Mouse (Mus musculus) left cerebral cortex, postnatal 25 days (tissue): ENCODE data around the gene Fgd4. TPM values are rescaled to one million over a fixed set of nuclear protein-coding genes. Genes with fewer than 3 reads are reported as not detected.

Experiments
- DNase-seq, 2 experiments: peaks; one replicate each; pipeline ENCODE4 v3.0.0; 2022; ENCODE audit warnings: low spot score in 2 of 2, mixed read lengths in 1 of 2
- intact Hi-C: fragments of 180-260 bp; cut with DNase I; formaldehyde crosslinking; loops from one replicate; pipeline ENCODE4 v1.15.1; 2025
- total RNA-seq, 2 experiments: library from RNA; stranded (reverse); gene quantifications; 2 replicates each; pipeline ENCODE4 v1.2.3; 2021

The Fgd4 gene
- total RNA-seq, result 10 to 100 TPM; 34.4 to 38.2 TPM

GRCm38 (mm10) chr16:16600461-16600860 is at the start of gene Fgd4:
Gene Fgd4 (minus strand): TSS chr16:16600549.
- intact Hi-C loops, result no loop called here
- DNase-seq, result no peak

- intact Hi-C loops, result no loop called here
- no peak for DNase-seq
These were observed 44.8 kb upstream of the Fgd4 start for GRCm38 (mm10) chr16:16645148-16645547.

- DNase-seq, result no peak
These were observed 33.4 kb upstream of the Fgd4 start for GRCm38 (mm10) chr16:16633730-16634129.

GRCm38 (mm10) chr16:16599586-16600401 is 555 bp downstream of the Fgd4 start:
- DNase-seq, result peak; percentile 23 to 37
- intact Hi-C loops, result loop anchor here (5.0 kb wide), 2 partner anchors 237 to 273 kb away; partner anchors contain the start of genes Top3b and Vpreb1

More at GRCm38 (mm10) chr16:16633730-16634129, 33.4 kb upstream of the Fgd4 start:
- intact Hi-C loops, result no loop called here

GRCm38 (mm10) chr16:16596582-16596981 is 3.8 kb downstream of the Fgd4 start:
- intact Hi-C loops, result loop anchor here (5.0 kb wide), 2 partner anchors 234 to 276 kb away; partner anchors contain the start of genes Top3b and Vpreb1
- no peak for DNase-seq

- intact Hi-C loops, result no loop called here
- no peak for DNase-seq
These were observed 7.7 kb downstream of the Fgd4 start for GRCm38 (mm10) chr16:16592622-16593021.

- peak; percentile 57 to 65 for DNase-seq
- intact Hi-C loops, result loop anchor here (5.0 kb wide), 1 partner anchor 227 kb away; the partner anchor contains the start of gene Dnm1l
These were observed 15.8 kb downstream of the Fgd4 start for GRCm38 (mm10) chr16:16584409-16585032.

- intact Hi-C loops, result no loop called here
- no peak for DNase-seq
These were observed 23.8 kb downstream of the Fgd4 start for GRCm38 (mm10) chr16:16576556-16576955.

- no peak for DNase-seq
- intact Hi-C loops, result no loop called here
These were observed 25.8 kb downstream of the Fgd4 start for GRCm38 (mm10) chr16:16574508-16574907.

- intact Hi-C loops, result no loop called here
- no peak for DNase-seq
These were observed 27.2 kb downstream of the Fgd4 start for GRCm38 (mm10) chr16:16573167-16573566.

GRCm38 (mm10) chr16:16571356-16571755 is 29.0 kb downstream of the Fgd4 start:
- DNase-seq, result no peak
- intact Hi-C loops, result no loop called here

- intact Hi-C loops, result no loop called here
- no peak for DNase-seq
These were observed 33.6 kb downstream of the Fgd4 start for GRCm38 (mm10) chr16:16566786-16567185.

- intact Hi-C loops, result no loop called here
- no peak for DNase-seq
These were observed 34.1 kb downstream of the Fgd4 start for GRCm38 (mm10) chr16:16566215-16566614.

- intact Hi-C loops, result no loop called here
- no peak for DNase-seq
These were observed 34.6 kb downstream of the Fgd4 start for GRCm38 (mm10) chr16:16565786-16566185.

GRCm38 (mm10) chr16:16560718-16561117 is 39.6 kb downstream of the Fgd4 start:
- DNase-seq, result no peak
- intact Hi-C loops, result no loop called here

- DNase-seq, result peak; percentile 86 to 97
- intact Hi-C loops, result no loop called here
These were observed 40.3 kb downstream of the Fgd4 start for GRCm38 (mm10) chr16:16559878-16560531.

- intact Hi-C loops, result no loop called here
- DNase-seq, result peak; percentile 45 to 55
These were observed 41.1 kb downstream of the Fgd4 start for GRCm38 (mm10) chr16:16559016-16559877.

GRCm38 (mm10) chr16:16557738-16558137 is 42.6 kb downstream of the Fgd4 start:
- intact Hi-C loops, result no loop called here
- DNase-seq, result peak; percentile 27 to 79

GRCm38 (mm10) chr16:16554098-16554497 is 46.3 kb downstream of the Fgd4 start:
- no peak for DNase-seq
- intact Hi-C loops, result no loop called here
